Mouse (Mus musculus) midbrain, embryonic 11.5 days (tissue): Measurements from ENCODE around the gene Gbx2. TPM values are rescaled to one million over a fixed set of nuclear protein-coding genes. Genes with fewer than 3 reads are reported as not detected.
A peak's percentile ranks its signal among the peaks of the same experiment; 100 is the strongest.

Source experiments
- ATAC-seq: fragments of 200-750 bp; cut with Nextera tagmentation; 2 replicates; pipeline ENCODE4 v1.8.0; 2017; ENCODE audit warnings: moderate TSS enrichment, moderate library complexity; ENCODE audit not compliant: low FRiP score
- DNase-seq: peaks from one replicate; pipeline ENCODE4 v3.0.0; 2015; ENCODE audit warnings: low spot score; ENCODE audit errors: missing footprints
- H3K27ac ChIP-seq: fragments of 300-500 bp; sonication (generic); 2 replicates; pipeline ENCODE4 v1.5.1; 2014; ENCODE audit warnings: low read depth, low read length
- H3K27me3 ChIP-seq: fragments of 300-500 bp; sonication (generic); 2 replicates; pipeline ENCODE4 v1.6.1; 2014; ENCODE audit warnings: mild to moderate bottlenecking, low read length, moderate library complexity, mixed read lengths; ENCODE audit not compliant: control insufficient read depth, insufficient read depth
- H3K36me3 ChIP-seq: fragments of 300-500 bp; sonication (generic); 2 replicates; pipeline ENCODE4 v1.6.1; 2014; ENCODE audit warnings: mild to moderate bottlenecking, low read length, moderate library complexity, mixed read lengths; ENCODE audit not compliant: control insufficient read depth, insufficient read depth
- H3K4me1 ChIP-seq: fragments of 300-500 bp; sonication (generic); 2 replicates; pipeline ENCODE4 v1.6.1; 2014; ENCODE audit warnings: low read length; ENCODE audit not compliant: control insufficient read depth, insufficient read depth
- H3K4me2 ChIP-seq: fragments of 300-500 bp; sonication (generic); 2 replicates; pipeline ENCODE4 v1.6.1; 2014; ENCODE audit warnings: mild to moderate bottlenecking, moderate library complexity
- H3K4me3 ChIP-seq: fragments of 300-500 bp; sonication (generic); 2 replicates; pipeline ENCODE4 v1.5.1; 2014; ENCODE audit warnings: low read depth, low read length
- H3K9ac ChIP-seq: fragments of 300-500 bp; sonication (generic); 2 replicates; pipeline ENCODE4 v1.6.1; 2014; ENCODE audit warnings: low read length
- H3K9me3 ChIP-seq: fragments of 300-500 bp; sonication (generic); 2 replicates; pipeline ENCODE4 v1.6.1; 2016; ENCODE audit warnings: low read length; ENCODE audit not compliant: control insufficient read depth
- WGBS: fragments of 180-500 bp; shearing (Covaris S2); extraction: QIAGEN DNeasy Blood & Tissue Kit; methylation state at CpG from one replicate; pipeline ENCODE4 v1.1.7; 2014; 5-methylcytosine and 5-hydroxymethylcytosine counted together
- polyA plus RNA-seq: library from polyadenylated mRNA; unstranded; fragments of >200 nt; fragmentation: Nextera tagmentation; extraction: Ambion mirVana; gene quantifications from 2 replicates; pipeline ENCODE4 v1.2.1, GENCODE M21; 2014

The Gbx2 gene
- polyA plus RNA-seq, 1 experiment from 2014 or later, result 9.6 TPM

- DNase-seq, result peak; percentile 95
- WGBS, result 1% methylated on average over 19 of the region's 19 CpGs
- 0 out of 2 replicates have a peak overlapping the region, but pooled peaks have one; percentile 39 for H3K4me3 ChIP-seq
- no peaks in the 10 kb centered on the region for H3K9me3 ChIP-seq
- no peak for ATAC-seq
- H3K9ac ChIP-seq, result no peak overlapping the region
- no peaks in the 10 kb centered on the region for H3K36me3 ChIP-seq
- peaks cover 42% of the 10 kb centered on the region for H3K4me1 ChIP-seq
- H3K4me2 ChIP-seq, result no peak overlapping the region
- H3K27ac ChIP-seq, result no peak overlapping the region
- H3K27me3 ChIP-seq, result peaks cover 98% of the 10 kb centered on the region
Measured at GRCm38 (mm10) chr1:89932021-89932423, 1.0 kb upstream of the Gbx2 start.

- Histone ChIP-seq H3K36me3 (no peaks in the 10 kb centered on the region), H3K4me3 (peak overlapping the region; percentile 39), H3K9me3 (no peaks in the 10 kb centered on the region), H3K4me2 (peak overlapping the region; percentile 58), H3K27me3 (peaks cover 98% of the 10 kb centered on the region), H3K27ac (no peak overlapping the region), H3K4me1 (peaks cover 38% of the 10 kb centered on the region), H3K9ac (peak overlapping the region; percentile 43)
- under 1% methylated on average over 38 of the region's 45 CpGs for WGBS
- peak; percentile 31; the same call in 1 of the 2 replicates for ATAC-seq
- DNase-seq, result no peak
Measured at GRCm38 (mm10) chr1:89930551-89930950, 428 bp downstream of the Gbx2 start.

DNA sequence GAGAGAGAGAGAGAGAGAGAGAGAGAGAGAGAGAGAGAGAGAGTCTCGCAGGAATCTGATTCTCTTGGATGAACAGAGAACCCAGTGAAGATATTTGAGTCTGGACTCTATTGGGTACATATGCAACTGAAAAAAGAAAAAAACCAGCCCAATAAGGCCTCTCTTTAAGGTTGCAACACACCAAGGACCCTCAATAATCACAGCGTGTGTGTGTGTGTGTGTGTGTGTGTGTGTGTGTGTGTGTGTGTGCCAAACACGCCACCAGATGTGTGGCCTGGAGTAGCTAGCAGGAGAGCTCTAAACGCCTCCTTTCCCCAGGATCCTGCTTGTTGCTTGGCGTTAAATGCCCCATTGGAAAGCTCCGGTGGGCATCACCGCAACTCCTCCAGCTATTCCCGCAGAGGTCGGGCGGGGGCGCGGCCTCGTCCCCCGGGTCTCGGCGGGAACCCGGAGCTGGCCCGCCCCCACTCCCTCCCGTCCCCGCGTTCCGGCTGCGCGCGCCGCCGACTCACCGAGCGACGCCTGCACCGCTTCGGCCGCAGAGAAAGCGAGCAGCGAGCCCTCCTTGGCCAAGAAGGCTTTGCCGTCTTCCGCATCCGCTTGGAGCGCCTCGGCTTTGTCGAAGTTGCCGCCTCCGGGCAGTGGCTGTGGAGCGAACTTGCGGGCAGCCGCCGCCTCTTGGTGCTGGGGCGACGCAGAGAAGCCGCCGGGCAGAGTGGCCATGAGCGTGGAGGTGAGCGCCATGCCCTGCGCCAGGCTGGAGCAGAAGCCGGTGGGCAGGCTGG, 1.1 kb downstream of the Gbx2 start:
- WGBS, result under 1% methylated on average over 54 of the region's 55 CpGs
- Histone ChIP-seq H3K4me3 (peak overlapping the region; percentile 39), H3K9me3 (no peaks in the 10 kb centered on the region), H3K36me3 (no peaks in the 10 kb centered on the region), H3K27ac (no peak overlapping the region), H3K9ac (peak overlapping the region; percentile 43), H3K27me3 (peaks cover 98% of the 10 kb centered on the region), H3K4me2 (peak overlapping the region; percentile 58), H3K4me1 (peaks cover 31% of the 10 kb centered on the region)
- DNase-seq (peak; percentile 96), ATAC-seq (0 out of 2 replicates have a peak, but pooled peaks have one; percentile 6)

DNA sequence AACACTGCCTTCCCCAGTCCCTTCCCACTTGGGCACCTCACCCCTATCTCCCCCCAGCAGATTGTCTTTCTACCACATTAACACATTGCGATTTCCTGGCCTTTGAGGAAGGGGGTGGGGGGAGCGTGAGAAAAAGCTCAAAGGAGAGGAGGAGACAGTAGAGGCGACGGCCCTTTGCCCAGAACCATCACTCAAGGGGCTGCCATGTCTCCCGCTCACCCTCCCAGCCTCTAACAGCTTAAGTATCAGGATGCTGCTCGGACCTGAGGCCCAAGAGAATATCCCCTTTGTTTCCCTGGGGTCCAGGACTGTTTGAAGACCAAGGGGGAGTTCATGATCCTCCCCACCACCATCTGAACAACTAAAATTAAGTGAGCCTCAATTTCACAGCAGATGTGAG, 1.8 kb downstream of the Gbx2 start:
- H3K4me2 ChIP-seq, result peak overlapping the region; percentile 5; the same call in 1 of the 2 replicates
- peaks cover 31% of the 10 kb centered on the region for H3K4me1 ChIP-seq
- peak overlapping the region; percentile 6; the same call in 1 of the 2 replicates for H3K4me3 ChIP-seq
- peaks cover 100% of the 10 kb centered on the region for H3K27me3 ChIP-seq
- no peaks in the 10 kb centered on the region for H3K9me3 ChIP-seq
- no peak overlapping the region for H3K27ac ChIP-seq
- no peak overlapping the region for H3K9ac ChIP-seq
- WGBS, result 0% methylated on average over 6 of the region's 6 CpGs
- no peak for ATAC-seq
- peak; percentile 93 for DNase-seq
- no peaks in the 10 kb centered on the region for H3K36me3 ChIP-seq

DNA sequence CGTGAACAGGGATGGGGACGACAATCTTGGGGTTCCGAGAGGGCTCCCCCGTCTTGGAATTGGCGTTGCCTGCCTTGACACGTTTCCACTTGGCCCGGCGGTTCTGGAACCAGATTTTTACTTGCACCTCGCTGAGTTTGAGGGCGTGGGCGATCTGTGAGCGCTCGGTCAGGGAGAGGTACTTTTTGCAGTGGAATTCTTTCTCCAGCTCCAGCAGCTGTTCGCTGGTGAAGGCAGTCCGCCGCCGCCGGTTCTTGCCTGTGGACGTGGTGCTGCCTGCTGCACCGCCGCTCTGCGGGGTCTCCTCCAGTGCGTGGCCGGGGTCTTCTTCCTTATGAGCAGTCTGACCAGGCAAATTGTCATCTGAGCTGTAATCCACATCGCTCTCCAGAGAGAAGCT, 2.3 kb downstream of the Gbx2 start:
- DNase-seq (peak; percentile 96), ATAC-seq (no peak)
- 2% methylated on average over 25 of the region's 25 CpGs for WGBS
- H3K9me3 ChIP-seq, result no peaks in the 10 kb centered on the region
- H3K9ac ChIP-seq, result no peak overlapping the region
- peaks cover 30% of the 10 kb centered on the region for H3K4me1 ChIP-seq
- H3K4me3 ChIP-seq, result peak overlapping the region; percentile 6; the same call in 1 of the 2 replicates
- peak overlapping the region; percentile 5; the same call in 1 of the 2 replicates for H3K4me2 ChIP-seq
- H3K27ac ChIP-seq, result no peak overlapping the region
- H3K36me3 ChIP-seq, result no peaks in the 10 kb centered on the region
- peaks cover 100% of the 10 kb centered on the region for H3K27me3 ChIP-seq

GRCm38 (mm10) chr1:89927061-89927661, 3.8 kb downstream of the Gbx2 start:
- Histone ChIP-seq H3K9me3 (no peaks in the 10 kb centered on the region), H3K4me3 (peak overlapping the region; percentile 6; the same call in 1 of the 2 replicates), H3K9ac (no peak overlapping the region), H3K27me3 (peaks cover 100% of the 10 kb centered on the region), H3K4me1 (peaks cover 35% of the 10 kb centered on the region), H3K27ac (no peak overlapping the region), H3K36me3 (no peaks in the 10 kb centered on the region), H3K4me2 (peak overlapping the region; percentile 26)
- WGBS, result under 1% methylated on average over 36 of the region's 36 CpGs
- ATAC-seq (no peak), DNase-seq (peak; percentile 95)

GRCm38 (mm10) chr1:89926583-89927060, 4.4 kb downstream of the Gbx2 start:
- Histone ChIP-seq H3K4me1 (peaks cover 36% of the 10 kb centered on the region), H3K36me3 (no peaks in the 10 kb centered on the region), H3K9ac (no peak overlapping the region), H3K27ac (no peak overlapping the region), H3K4me3 (peak overlapping the region; percentile 6; the same call in 1 of the 2 replicates), H3K27me3 (peaks cover 100% of the 10 kb centered on the region), H3K9me3 (no peaks in the 10 kb centered on the region), H3K4me2 (no peak overlapping the region; the same call in 1 of the 2 replicates)
- WGBS, result under 1% methylated on average over 9 of the region's 9 CpGs
- ATAC-seq (no peak), DNase-seq (peak; percentile 92)

DNA sequence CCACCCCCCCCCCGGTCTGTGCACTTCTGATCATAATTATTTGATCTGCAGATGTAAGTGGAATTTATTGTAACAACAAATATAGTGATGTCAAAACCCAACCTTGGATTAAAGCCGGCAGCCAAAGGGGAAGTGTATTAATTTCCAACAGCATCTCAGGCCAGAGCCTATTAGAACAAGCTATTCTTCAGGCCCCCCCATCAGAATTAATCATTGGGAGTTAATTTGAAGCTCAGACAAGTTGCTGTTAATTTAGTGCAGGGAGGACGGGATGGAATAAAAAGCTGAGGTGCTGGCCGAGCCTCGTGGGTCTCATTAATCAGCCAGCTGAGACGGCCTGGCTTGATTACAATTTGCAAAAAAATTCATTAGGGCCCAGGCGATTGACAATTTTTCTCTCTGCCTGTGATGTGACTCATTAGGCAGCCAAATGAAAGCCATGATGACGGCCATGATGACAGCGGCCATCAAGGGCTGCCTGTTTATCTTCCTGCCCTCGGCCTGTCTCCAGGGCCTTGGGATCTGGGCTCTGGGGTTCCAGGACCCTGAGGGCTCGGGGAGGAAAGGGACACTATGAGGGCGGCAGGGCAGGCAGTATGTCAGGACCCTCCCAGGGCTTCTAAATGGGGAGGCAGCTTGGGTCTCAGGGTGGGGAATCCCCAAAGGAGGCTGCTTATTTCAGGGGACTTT, 5.3 kb downstream of the Gbx2 start:
- Histone ChIP-seq H3K4me3 (no peak overlapping the region), H3K27me3 (peaks cover 100% of the 10 kb centered on the region), H3K4me1 (peaks cover 31% of the 10 kb centered on the region), H3K27ac (no peak overlapping the region), H3K4me2 (no peak overlapping the region), H3K9ac (no peak overlapping the region), H3K36me3 (no peaks in the 10 kb centered on the region), H3K9me3 (no peaks in the 10 kb centered on the region)
- peak; percentile 90 for DNase-seq
- WGBS, result 10% methylated on average over 12 of the region's 12 CpGs
- ATAC-seq, result no peak
